Mouse (Mus musculus): ENCODE data around the gene Srpk2.
"Not testable (repeated sequence)": the region's sequence is repeated elsewhere in the genome, so short reads cannot be mapped to it uniquely, and the experiment has no call there.

The Srpk2 gene

DNA sequence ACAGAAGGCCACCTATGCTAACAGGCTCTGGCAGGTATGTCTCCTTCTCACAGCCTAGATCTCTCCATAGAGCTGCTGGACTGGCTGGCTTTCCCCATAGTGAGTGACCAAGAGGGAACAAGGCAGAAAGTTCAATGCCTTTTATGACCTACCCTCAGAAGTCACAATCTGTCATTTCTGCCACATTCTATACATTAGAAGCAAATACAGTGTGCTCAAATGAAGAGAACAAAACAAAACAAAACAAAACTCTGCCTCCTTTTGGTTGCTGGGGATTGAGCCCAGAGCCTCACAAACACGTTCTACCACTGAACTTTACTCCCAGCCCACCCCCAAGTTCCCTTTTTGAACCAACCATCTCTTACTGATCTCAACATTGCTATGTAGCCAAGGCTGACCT, at the start of gene Srpk2:
Srpk2 (minus strand) TSS at position 101 of the 400 bp plus-strand sequence.
- no peak for DNase-seq

DNA sequence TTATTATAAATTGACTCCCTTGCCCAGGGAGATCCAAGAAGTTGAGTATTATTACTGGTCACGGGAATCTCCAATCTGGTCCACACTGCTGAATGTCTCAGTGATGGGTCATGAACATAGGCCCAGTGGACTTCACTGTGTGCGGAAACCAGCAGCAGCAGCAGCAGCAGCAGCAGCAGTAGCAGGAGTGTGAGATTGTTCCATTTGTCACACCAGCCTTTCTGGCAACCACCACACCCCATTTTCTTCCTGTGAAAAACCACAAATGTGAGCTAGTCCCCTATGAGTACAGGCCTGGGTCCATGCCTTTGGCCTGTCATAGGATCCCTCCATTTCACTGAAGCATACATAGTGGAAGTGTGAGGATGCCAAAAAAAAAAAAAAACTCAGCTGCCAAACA, 37.5 kb upstream of the Srpk2 start:
- DNase-seq: no peak

DNA sequence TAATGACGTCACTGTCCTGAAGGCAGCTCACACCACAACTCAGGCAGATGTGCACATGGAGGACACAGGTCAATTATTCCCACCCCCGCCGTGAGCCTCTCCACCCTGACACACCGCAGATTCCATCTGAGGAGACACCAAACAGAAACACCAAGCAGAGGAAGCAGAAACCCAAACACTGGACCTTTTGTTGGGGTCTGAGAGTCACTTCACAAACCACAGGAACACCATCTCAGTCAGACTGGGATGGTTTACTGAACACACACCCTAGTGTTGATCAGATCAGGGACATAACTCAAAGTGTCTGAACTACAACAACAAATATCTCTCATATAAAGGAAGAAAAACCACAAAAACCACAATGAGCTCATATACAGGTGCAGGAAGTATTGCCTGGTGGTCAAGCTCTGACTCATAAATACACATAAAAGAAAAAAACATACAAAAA, 34.5 kb upstream of the Srpk2 start:
- DNase-seq: no peak

DNA sequence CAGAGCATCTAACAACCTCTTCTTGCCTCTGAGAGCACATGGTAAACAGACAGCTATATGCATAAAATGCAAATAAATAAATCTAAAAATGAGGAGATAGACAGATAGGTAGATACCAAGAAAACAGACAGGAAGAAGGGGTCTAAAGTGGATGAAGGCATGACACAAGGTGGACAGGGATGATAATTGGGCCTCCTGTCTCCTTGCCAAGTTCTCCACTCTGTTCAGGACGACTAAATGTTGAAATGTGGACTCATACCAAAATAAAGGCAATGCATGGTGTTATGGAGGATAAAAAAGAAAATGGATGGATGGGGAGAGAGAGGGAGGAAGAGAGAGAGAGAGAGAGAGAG, 33.7 kb upstream of the Srpk2 start:
- DNase-seq: no peak

DNA sequence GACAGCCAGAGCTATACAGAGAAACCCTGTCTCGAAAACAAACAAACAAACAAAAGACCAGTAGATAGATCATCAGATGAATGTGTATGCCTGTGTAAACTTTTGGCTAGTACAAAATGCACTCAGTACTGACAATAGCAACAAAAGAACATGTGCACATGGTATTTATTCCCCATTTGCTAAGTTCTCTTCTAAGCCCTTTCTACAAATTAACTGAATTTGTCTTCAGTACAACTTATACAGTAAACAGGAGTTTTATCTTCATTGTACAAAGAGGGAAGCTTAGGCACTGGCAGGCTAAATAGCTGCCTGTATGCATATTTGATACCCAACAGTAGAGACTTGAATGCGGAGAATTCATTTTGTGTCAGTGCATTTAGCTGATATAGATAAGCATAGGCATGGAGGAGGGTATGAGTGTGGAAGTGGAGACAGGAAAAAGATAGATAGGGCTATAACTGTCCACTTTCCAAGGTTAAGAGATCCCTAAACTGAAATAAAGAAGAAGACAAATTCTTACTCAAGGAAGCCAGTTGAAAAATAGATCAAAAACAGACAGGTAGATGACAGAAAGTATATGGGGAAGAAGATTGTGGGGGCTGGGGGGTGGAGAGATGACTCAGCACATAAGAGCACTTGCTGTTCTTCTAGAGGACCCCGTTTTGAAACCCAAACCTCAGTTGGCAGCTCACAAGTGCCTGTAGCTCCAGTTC, 33.2 kb upstream of the Srpk2 start:
- no peak for DNase-seq

DNA sequence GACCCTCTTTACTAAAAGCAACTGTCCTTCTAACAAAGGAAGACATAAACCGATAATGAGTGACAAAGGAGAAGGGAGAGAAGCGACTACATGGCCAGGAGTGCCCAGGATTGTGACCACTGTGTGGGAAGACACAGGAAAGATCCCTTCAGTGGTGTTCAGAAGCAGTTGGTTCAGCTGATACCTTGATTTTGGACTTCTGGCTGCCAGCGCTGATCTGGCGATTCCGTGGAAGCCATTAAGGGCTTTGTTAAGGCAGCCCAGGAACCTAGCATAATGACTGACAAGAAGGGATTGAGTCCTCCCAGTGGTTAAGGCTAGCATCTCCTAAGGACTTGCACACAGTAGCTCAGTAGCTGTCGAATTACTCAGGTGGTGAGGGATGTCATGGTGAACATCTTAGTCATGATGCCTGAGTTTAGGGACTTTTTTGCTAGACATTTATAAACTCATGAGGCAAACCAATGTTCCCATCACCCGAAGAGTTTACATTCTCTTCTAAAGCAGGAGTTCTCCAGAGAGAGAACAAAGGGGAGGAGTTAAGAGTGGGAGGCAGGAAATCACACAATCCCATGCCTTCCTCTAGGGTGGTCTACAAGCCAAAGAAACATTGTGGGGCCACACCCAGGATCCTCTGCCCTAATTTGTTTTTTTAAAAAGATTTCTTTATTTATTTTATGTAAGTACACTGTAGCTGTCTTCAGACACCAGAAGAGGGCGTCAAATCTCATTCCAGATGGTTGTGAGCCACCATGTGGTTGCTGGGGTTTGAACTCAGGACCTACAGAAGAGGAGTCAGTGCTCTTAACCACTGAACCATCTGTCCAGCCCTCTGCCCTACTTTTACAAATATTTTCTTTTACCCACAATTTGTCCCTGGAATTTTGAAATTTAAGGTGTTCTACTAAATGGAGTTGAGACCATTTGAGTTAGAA, 29.3 kb upstream of the Srpk2 start:
- DNase-seq: no peak

DNA sequence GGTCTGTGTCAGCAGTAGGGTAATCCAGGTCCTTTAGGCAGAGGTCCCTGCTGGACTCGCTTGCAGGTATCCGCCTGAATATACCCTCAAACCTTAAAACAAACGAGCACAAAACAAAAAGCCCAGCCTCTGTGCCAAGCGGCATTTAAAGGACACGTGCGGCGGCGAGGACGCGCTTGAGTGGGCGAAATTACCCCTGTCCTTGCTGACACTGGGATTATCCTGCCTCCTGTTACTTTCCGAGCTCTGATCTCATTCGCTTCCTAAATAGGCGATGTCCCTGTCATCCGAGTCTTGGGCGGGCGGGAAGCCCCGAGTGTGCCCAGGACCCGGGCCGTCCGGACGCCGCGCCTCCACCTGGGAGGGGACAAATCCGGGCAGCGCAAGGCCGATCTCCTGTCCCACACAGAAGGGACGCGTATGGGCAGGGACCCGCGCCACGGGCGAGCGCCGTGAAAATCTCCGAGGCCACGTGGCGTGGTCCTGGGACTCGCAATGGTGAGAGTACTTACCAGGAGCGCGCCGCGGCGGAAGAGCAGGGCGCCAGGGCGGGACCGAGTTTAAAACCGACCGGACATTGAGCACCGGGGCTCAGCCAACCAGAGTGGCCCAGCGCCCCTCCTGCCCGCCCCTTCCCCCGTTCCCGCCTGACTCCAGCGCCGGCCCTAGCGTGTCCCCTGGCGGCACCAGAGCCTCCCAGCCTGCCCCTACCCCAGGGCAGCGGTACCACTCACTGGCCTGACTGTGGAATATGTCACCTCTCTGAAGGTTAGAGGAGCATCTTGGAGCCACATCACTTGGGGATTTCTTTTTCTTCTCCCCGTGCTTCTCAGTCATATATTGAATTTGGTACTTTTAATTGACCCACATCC, 27.9 kb upstream of the Srpk2 start:
- peak; percentile 79 to 89 for DNase-seq

DNA sequence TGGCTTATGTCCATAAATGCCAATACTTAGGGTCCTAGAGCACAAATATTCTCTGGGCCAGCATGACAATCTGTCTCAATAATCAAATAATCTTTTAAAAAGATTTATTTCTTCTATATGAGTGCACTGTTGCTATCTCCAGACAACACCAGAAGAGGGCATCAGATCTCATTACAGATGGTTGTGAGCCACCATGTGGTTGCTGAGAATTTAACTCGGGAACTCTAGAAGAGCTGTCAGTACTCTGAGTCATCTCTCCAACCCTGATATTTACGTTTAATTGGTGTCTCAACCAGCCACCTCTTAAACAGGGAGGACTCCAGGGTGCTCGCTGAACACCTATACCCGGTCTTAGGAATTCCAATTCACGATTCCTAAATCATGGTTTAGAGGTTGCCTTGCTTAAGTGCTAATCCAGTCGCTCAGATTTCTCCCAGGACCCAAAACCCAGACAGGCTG, 27.3 kb upstream of the Srpk2 start:
- peak in 1 of 2 experiments; percentile 28 for DNase-seq

DNA sequence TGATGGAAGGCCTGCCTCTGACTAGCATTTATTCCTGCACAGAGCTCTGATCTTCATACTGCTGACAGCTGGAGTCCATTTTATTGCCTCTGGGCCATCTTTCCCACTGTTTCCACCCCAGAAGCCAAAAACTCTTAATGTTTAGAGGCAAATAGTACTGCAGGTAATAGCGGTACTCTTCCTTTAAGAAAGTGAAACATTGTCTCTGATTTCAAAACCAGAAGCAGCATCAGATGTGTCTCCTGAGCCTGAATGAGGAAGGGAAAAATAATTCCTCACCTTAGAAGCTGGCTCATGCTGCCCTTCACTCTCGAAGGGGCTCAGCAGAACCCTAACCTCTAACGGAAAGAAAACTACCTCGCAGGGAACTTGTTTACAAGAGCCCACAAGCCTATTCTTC, 26.8 kb upstream of the Srpk2 start:
- no peak for DNase-seq

DNA sequence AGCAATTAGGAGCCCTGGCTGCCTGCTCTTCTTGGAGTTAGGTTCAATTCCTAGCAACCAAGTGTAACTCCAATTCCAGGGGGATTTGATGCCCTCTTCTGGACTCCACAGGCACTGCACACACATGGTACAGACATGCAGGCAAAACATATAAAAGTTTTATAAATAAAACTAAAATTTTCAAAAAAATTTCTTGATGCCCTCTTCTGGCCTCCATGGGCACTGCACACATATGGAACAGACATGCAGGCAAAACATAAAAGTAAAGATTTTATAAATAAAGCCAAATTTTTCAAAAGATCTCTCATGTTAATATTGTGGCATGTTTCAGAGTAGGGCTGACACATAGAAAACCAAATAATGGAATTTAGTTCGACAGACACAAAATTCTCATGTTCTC, 25.2 kb upstream of the Srpk2 start:
- no peak for DNase-seq

DNA sequence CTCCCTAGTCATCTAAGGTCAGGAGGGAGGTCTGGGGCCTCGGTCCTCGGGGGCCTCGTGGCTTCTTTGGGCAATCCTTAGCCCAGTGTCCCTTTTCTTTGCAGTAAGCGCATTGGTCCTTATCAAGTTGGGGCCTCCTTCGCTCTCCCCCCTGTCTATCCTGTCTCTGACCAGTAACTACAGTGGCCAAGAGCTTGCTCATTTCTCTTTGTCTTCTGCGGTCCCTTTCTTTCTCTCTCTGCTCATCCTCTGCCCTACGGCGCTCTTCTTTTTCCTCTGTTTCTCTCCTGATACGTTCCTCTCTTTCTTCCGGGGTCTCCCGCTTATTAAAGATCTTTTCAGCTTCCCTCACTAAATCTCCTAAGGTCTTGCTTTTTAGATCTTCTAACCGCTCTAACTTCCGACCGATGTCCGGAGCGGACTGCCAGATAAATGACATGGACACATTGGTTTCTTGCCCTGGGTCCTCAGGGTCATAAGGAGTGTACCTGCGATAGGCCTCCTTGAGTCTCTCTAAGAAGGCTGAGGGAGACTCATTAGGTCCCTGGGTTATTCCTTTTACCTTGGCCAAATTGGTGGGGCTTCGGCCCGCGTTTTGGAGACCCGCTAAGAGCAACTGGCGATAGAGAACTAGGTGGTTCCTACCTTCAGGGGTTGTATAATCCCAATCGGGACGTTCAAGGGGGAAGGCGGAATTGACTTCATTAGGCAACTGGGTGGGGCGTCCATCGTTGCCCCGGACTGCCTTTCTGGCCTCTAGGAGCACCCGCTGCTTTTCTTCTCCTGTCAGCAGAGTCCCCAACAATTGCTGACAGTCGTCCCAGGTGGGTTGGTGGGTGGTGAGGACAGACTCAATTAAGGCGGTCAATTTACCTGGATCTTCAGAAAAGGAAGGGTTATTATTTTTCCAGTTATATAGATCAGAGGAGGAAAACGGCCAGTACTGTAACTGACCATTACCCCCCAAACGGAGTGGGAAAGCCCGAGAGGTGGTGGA, 22.5 kb upstream of the Srpk2 start:
- DNase-seq: not testable (repeated sequence)

DNA sequence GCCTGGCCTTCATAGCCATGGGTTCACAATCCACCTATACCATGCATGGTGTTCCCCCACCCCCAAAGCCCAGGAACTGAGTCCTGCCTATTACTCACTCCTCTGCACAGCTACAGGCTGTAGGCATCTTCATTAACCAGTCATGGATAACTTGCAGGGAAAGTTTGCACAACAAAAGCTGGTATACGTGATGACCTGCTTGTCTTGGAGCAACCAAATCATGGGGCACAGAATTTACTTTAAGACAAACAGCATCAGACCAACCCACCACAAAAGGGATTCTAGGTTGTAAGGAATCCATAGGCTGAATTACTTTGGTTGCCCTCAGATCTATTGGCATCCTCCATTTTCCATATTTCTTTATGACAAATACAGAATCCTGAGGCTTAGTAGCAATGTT, 13.0 kb upstream of the Srpk2 start:
- DNase-seq: no peak

DNA sequence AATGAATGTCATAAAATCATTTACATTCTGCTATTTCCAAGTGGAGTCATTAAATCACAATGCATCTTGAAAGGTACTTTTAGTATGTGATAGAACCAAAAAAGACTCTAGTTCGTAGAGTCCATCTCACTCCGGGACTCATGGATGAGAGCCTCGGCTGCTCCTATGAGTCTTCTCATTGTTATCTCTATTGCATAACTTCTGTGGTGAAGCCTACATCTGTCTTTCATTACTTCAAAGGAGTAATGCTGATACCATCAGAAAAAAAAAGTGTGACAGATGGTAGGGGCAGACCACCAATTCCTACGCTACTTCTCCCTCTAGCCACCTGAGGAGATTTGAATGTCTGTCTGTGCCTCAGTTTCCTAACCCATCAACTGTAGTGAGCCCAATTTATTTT, 986 bp downstream of the Srpk2 start:
- DNase-seq: no peak

DNA sequence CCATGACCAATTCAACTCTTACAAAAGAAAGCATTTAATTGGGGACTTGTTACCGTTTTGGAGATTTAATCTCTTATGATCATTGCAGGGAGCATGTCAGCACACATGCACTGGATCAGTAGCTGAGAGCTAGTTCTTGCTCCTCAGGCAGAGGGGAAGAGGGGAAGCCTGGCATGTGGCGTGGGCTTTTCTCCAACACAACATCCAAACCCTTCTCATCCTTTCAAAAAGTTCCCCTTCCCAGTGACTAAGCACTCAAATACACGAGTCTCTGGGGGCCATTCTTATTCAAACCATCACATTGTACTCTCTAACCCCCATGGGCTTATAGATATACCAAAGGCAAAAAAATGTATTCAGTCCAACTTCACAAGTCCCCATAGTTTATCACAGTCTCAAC, 5.4 kb downstream of the Srpk2 start:
- no peak for DNase-seq

DNA sequence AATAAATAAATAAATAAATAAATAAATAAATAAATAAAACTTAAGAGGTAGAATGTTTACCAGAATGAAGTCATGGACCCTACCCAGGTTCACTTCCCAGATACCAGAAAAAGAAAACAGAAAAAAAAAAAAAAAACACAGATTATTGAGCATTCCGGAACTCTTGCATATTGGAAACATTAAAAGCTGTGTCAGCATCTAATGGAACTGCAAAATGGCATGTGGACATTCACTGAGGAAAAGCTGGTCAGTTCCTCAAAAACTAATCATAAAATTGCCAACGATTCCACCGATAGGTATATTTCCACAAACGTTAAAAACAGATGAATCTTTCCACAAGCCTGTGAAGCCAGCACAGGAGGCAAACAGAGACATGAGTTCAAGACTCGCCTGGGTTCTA, 6.5 kb downstream of the Srpk2 start:
- no peak for DNase-seq

DNA sequence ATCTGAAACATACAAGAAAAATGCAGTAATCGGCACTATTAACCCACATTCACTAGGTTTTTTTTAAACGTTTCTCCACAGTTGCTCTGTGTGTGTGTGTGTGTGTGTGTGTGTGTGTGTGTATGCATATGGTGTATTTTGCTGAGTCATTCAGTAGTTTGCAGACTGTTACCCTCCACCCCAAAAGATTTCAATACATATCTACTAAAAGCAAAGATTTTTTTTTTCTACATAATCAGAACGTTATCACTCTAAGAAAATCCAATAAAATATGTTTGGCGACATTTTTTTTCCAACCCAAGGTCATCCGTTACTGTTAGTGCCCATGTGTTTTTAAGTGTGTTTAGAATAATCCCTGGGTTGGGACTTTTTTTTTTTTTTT, 7.4 kb downstream of the Srpk2 start:
- no peak for DNase-seq

DNA sequence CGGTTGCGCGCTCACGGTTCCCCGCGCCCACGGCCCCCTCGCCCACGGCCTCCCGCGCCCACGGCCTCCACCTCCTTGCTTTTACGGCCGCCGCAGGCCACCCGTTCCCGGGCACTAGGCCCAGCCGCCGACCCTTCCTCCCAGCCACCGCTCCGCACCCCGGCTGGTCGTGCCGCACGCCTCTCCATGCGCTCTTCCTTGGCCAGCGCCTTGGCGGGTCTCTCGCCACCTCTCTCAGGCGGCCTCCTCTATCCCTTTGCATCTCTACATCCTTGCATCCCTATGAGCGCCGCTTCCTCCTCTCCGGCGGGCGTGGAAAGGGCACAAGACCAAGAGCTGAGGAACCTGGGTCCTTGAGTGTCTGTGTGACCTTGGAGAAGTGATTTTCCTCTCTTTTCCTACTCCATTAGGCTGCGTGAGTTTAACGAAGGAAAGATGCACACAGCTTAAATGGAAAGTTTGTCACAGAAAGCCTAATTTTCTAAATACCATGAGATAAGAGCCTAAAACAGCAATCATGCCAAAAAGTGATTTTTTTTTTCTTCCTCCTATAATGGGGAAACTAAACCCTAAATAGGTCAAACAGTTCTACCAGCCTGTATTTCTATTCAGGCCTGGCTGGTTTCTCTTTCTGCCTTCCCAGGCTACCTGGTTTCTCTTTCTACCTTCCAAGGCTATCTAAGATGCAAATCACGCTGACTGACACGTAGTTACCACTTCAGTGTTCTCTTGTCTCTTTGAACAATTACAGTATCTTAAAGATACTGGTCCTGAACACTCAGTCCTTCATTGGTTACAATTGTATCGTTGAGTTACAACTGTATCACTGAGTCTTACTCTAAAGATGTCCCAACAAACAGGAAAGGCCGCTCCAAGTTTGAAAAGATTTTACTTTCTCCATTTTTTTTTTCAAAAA, 8.0 kb downstream of the Srpk2 start:
- DNase-seq: peak; percentile 13 to 45

DNA sequence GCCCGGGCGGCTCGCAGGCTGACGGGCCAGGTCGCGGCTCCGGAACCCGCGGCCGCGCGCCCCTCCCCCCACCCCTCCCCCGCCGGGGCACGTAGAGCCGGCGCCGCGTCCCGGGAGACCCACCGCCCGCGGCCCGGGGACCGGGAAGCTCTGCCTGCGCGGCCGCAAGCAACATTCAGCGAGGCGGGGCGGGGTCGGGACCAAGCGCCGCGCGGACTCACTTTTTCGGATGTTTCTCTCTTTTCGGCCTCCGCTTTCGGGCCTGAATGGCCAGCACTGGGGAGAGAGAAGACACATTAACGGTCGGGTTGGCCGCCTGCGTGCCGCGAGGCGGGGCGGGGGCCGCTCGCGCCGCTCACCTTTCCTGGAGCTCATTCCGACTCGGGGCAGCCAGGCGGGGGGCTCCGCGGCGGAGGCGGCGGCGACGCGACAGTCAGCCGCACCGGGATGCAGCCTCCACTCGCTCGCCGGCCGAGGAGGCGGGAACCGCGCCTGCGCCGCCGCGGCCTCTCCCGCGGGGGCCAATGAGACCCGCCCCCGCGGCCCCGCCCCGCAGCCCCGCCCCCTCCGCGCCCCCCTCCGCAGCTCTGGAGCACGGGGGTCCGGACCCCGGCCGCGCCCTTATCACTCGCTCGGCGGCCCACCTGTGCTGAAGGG, 8.8 kb downstream of the Srpk2 start:
- peak; percentile 51 to 77 for DNase-seq

DNA sequence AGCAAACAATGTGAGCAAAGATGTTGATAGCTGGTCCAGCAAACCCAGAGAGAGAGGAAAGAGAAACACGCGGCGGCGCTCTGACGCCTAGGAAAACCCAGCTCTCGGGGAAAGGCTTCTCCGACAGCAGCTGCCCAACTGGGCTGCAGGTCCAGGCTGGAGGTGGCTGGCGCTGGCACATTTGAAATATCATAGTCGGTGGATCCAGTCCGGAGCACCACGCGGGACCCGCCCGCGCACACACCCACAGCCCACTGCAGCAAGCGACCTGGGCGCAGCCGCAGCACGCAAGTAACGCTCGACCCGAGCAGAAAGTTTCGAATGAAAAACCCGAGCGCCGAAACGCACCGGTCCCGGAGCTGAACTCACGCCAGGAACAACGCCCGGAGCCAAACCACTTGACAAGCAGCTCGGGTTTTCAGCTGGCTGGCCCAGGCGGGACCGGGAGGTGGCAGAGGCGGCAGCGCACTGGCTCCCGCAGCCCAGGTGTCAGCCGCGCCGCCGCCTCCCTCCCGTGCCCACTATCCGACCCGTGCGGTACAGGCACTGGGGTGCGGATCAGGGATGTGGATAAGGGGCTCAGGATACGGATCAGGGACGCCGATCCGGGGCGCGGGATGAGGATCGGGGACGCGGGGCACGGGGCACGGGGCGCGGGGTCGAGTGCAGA, 9.5 kb downstream of the Srpk2 start:
- DNase-seq: peak; percentile 71 to 81

Measured in kidney, postnatal 25 days (tissue).